Mouse (Mus musculus) sigmoid colon, adult 10 weeks (tissue): ENCODE measurements around the gene Serpinb6e. TPM values are rescaled to one million over a fixed set of nuclear protein-coding genes. Genes with fewer than 3 reads are reported as not detected.

Experiments
- polyA plus RNA-seq: library from polyadenylated mRNA; stranded (reverse); fragments of 350-450 nt; fragmentation: Illumina TruSeq; extraction: RNeasy Lipid Tissue Mini Kit (QIAGEN cat#74804); gene quantifications from one replicate; pipeline ENCODE4 v1.2.3, GENCODE M21; 2014; ENCODE audit warnings: low read depth, low replicate concordance

Serpinb6e gene
- not detected for polyA plus RNA-seq

GRCm38 (mm10) chr13:33843308-33843707 lies at the start of gene Serpinb6e:
Gene Serpinb6e (minus strand): TSS chr13:33843408.

Other genes with a start within 250 kb of the Serpinb6e start
- not detected for gene Serpinb6d, start 182.0 kb downstream of the Serpinb6e start, polyA plus RNA-seq
- gene Serpinb6c, start 62.3 kb upstream of the Serpinb6e start, polyA plus RNA-seq: not detected
- 46.4 TPM for gene Nqo2, start 121.3 kb upstream of the Serpinb6e start, polyA plus RNA-seq
- 57.2 TPM for gene Ripk1, start 159.0 kb upstream of the Serpinb6e start, polyA plus RNA-seq
- 1,019 TPM for gene Serpinb6a, start 159.4 kb upstream of the Serpinb6e start, polyA plus RNA-seq
- gene Bphl, start 194.2 kb upstream of the Serpinb6e start, polyA plus RNA-seq: 30.2 TPM
- 4.4 TPM for gene Tubb2a, start 234.6 kb upstream of the Serpinb6e start, polyA plus RNA-seq